Mouse (Mus musculus): ENCODE results near the gene Dab1. TPM values are rescaled to one million over a fixed set of nuclear protein-coding genes. Genes with fewer than 3 reads are reported as not detected.

Gene Dab1
- total RNA-seq, 2 experiments from 2014 or later, result 0.49 to 0.86 TPM

DNA sequence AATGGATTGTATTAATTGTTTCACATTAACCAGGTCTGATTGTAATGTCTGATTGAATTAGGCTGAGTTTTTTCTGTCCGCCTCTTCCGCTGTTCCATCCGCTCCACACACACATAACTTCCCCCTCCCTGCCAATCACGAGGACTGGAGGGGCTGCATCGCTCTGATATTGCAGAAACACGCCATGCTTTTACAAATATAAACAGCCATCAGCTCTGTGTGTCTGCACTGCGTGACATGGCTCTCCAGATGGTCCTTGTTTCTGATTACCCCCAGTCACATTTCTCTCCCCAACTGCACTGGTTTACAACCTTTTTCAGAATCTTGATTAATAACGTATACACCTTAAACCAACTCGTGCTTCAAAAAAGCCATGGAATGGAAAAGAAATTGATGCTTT is 831.5 kb downstream of the Dab1 start:
- DNase-seq, result no peak

DNA sequence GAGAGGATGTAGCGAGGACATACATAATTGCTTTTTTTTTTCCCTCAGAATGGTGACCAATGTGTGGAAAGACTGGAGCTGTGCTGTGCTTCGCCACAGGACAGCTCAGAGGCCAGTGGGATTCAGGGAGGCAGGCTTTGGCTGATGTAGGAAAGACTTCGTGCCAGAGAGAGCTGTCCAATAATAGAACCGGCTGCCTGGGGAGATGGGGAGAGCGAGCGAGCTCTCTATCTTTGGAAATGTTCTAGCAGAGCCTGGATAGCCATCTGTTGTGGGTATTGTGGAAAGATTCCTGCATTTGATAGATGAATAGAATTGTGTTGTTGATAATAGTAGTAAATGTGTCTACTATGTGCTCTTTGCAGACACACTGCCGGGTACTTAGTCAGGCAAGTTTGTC is 833.4 kb downstream of the Dab1 start:
- DNase-seq, result no peak

DNA sequence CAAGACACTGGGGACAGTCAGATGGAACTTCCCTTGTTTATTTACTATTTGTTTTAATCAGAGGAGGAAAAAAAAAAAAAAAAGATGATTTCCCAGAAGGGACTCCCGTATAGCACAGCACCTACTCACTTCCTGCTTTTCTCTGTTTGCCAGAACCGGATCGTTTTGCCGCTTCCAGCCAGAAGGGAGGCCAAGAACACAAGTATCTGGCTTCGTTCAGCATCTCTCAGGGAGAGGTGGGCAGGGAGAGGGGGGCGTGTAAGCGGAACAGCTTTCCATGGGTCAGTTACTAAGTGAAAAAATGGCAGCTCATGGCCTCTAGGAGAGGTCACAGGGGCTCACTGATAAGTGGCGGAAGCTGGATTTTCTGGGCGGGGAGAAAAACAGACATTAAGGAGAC is 836.0 kb downstream of the Dab1 start:
- no peak for DNase-seq

DNA sequence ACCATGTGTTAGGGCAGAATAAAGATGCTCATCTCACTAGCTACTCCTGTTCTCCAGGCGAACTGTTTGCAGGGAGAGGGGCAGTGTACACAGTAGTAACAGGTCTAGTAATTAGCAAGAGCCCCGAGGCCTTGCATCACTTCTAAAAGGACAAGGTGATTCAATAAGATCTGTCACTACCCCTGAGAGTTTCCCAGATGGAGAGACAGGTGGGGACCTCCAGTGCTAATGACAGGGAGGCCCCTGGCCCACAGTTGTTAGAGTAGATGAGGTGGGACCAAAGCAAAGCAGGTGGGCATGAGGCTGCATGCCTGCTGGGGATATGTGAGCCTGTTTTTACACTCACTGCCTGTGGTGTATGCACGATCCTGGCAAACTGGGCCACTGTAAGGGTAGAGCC is 836.6 kb downstream of the Dab1 start:
- DNase-seq, result no peak

DNA sequence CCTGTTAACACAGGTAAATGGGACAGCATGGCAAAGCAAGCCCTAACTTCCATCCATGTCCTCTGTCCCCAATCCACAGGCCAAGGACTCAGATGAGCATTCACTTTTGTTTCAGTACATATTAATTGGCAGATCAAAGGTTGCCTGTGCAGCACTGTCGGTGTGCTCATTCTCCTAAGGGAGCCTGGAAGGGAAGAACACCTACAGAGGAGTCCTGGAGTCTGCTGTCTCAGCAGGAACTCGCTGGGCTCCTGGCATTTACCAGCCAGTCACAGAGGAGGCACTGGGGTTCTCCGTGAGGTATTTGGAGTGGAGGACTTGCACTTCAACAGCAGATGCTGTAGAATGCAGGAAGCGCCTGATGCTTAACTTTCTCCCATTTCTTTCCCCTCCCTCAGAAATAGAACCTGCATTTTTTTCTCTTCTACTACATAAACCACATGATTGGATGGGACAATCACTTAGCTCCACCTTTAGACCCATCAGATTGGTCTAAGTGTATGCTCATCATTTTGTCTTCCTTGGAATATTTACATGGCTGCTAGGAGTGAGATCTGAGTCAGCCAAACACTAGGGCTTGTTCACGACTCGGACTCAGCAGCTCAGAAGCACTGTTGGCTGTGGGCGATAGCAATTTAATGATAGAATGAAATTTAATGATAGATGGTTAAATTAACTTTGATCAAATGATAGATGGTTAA is 837.2 kb downstream of the Dab1 start:
- DNase-seq, result no peak

DNA sequence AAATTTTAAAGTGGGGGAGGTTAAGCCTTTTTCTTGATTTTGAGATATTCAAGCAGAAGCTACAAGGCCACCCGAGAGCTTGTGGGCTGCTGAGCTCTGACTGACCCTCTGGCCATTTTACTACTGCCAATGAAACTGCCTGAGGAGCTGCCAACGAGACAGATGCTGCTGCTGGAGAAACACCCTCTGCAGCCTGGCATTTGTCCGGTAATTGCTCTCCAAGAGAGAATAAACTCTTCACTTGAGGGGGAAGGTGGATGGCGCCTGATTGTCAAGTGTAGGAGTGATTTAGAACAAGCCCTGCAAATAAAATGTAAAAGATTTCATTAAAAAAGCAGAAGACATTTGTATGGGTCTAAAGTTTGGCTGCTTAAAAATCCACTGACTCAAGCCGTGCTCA is 839.6 kb downstream of the Dab1 start:
- no peak for DNase-seq

DNA sequence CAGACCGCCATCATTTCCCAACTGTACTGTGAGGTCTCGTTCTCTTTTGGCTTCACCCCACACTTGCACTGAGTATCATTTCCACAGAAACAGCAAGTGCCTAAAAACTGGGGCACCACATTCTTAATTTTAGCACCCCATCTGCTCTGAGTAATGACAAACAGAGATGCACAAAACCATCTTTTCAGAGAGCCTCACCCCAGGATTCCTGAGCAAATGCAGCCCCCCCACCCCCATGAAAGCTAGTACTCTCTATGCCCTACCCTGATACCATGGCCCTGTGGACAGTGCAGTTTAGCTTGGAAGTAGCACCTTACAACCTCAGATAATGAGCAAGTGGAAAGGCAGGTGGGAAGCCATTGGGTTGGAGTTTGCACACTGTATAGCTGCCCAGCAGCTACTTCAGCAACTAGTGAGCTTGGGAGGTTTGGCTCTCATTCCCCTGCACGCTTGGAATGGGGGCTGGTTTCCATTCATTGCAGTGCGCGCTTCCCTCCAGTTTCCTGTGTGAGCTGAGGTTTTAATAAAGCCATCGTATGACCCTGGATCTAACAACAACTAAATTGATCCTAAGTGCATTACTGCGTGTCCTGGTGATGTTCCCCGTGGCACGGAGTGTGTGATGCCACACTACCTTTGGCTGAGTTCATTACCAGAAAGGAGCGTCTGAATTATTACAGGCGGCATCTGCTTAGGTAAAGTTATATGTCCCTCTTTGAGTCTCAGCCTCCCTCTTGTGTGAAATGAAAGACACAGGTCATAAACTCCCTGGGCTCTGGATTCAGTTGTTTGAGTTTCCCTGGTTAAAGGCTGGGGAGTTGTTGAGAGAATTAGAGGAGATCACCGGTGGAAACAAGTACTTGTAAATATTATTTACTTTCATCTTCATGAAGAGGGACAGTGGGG is 842.2 kb downstream of the Dab1 start:
- no peak for DNase-seq

DNA sequence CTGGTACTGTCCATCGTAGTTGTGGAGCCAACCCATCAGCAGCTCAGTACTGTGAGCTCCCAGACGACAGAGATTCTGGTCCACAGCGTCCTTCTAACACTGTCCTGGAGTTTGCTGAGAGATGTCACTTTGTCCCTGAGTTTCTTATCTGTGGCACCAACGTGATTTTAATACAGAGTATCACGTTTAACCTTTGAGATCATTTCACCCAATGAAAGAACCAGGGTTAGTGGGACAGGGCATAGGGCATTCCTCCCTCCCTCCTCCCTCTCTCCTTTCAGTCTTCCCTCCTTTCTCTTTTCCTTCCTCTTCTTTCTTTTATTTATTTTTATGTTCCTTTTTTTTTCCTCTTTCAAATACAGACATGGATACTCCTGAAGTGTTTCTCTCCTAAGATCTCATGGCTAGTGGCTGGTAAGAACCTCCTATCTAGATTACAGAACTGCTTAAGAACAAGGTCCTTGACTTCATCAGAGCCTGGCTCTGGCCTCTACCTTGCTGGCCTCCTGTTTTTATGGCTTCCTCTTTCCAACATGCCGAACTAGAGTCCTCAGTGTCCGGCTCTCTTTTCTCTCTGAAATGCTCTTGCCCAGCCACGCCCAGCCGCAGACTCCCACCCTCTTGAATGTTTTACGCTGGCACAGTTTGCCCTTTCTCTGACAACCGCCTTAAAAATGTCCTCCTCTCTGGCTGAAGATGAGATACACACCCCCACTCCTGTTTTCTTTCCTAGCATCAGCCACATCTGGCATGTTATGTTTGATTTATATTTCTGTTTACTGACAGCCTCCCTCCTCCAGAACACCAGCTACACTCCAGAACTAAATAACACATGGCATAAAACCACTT is 844.0 kb downstream of the Dab1 start:
- no peak for DNase-seq

DNA sequence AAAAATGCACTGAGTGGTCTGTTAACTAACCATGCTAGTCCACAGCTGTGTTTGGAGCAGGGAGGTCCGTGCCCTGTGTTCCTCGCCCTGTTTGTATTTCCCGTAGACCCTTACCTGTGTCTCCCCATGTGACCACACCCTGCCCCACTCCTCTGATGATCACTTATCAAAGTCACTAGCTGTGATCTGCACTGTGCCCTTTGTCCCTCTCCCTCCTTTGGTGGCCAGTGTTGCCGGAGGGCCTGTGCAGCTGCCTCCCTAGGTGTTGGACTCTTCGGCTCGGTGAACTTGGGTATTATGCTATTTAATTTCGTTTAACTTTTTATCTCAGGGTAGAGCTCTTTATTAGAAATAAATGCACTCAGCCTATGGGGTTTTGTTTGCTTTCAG is 844.6 kb downstream of the Dab1 start:
- no peak for DNase-seq

DNA sequence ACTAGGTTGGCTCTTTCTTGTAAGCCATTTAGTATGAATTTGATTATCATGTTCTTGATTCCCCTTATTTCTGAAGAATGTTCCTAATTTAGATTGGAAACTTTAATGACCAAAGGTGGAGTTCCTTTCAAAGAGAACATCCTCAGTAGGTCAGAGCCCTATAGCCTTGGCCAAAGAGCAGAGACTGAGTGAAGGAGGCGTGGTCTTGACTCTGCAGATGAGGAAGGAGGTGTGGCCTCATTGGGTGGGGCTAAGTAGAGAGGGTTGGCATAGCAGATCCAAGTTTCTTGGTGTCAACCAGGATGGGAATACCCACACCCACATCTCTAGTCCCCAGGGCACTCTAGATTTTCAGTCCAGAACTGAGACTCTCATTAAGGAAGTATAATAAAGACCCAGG is 846.4 kb downstream of the Dab1 start:
- no peak for DNase-seq

DNA sequence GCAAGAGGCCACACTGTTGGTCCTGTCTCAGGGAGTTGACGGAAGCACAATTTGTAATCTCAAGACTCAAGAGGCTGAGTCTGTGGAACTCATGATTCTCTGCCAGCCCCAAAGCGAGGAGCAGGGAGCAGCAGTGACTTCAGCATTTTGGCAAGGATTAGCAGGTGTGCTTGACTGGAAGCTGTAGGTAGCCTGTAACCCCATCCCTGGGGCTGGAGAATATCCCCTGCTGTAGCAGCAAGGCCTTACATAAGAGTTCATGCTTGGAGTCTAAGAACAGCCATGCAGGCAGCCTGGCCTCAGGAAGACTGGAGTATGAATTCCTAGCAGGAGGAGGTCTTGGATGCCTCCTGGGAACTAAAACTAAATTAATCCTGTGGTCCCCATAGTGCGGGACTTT is 849.5 kb downstream of the Dab1 start:
- no peak for DNase-seq

DNA sequence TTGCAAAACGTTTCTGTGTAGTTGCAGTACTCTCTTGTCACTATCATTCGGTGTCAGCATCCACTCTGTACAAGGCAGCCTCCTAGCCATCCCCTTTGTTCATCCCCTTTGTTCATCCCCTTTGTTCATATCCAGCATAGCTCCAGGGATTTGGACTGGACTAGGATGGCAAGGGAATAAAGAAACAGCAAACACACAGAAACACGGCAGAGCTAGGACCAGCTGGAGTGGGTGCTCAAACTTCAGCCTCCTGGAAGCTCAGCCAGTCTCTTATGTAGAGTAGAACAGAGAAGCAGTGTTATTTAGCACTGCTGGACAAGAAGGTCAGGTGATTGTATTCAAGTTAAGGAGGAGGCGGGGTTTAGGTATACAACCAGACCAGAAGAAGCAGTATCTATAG is 853.8 kb downstream of the Dab1 start:
- no peak for DNase-seq

DNA sequence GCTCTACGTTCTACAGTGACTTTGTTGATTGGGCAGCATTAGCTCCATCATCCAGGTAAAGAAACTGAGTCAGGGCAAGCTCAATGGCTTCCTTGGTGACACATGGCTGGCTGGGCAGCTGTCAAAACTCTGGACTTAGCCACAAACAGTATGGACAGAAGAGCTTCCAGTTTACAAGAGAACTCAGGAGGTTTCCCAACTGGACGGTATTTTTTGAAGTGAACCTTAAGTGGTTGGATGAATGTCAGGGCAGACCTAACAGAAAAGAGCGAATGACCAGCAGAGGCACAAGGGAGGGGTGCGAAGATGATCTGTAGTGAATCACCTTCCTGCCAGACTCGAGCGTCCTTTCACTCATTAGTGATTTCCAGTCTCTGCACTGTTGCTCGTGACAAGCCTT is 857.7 kb downstream of the Dab1 start:
- no peak for DNase-seq

DNA sequence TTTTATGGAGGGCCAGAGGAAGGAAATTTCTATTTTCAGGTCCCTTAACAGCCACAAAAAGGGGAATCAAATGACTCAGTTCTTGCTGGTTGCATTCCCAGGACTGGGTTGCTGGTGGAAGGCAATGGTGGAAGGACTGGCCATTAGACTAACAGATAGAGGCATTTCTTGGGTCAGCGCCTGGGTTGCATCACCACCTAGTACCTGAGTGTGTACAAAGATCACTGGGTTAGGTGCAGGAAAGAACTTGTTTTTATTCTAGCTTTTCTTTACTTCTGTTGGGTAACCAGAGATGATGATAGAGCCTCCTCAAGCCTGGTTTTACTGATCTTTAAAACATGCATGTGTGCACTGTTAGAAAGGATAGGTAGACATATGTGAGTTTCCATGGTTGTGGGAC is 864.8 kb downstream of the Dab1 start:
- DNase-seq, result peak; percentile 1 to 31

DNA sequence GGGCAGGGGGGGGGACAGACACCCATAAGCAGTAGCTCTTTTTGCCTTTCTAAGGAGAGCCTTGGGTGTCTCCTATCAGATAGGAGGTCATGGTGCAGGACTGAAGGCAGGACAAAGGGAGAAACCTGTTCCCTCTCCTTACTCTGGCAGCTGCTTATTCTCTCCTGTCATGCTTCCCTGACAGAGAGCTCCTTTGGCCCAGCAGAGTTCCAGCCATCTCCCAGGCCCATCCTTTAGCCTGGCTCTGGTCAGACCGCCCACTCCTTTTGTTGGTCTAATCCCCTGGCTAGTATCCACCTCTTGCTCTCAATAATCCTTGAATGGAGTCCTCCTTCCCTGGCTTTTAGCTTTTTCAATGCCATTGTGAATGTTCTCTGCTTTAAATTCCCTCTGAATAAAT is 878.1 kb downstream of the Dab1 start:
- no peak for DNase-seq

DNA sequence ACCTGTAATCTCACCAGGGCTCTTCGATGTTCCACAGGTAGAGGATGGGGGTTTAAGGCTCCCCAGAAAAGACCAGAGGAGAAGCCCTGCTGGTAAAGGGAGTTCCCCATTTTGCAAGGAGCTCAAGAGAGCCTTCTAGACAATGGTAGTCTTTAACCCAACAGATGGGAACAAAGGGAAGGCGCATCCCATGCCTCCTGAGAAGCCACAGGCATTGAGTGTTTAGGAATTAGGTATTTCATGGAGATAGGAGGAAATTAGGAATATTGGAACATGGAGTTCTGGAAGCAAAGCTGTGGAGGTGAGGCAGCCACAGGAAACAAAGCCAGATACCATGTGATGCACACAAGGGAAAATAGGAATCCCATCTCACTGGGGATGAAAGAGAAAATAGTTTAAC is 881.0 kb downstream of the Dab1 start:
- DNase-seq, result no peak

DNA sequence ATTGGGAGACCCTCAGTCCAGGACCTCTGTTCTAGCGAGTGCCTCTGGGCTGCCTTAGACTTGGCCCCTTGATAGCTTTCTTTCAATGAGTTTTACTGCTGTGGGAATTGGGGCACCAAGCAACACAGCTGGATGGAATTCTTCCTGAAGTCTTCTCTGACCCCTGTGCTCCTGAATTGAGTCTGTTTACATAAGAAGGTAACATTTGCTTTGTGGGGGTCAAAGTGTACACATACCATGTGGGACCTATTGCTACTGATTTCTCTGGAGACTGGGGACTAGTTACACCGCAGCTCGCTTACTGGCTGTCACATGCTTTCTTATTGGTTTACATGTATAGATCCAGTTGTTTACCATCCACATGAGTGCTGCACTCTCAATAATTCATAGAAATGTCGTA is 881.5 kb downstream of the Dab1 start:
- no peak for DNase-seq

DNA sequence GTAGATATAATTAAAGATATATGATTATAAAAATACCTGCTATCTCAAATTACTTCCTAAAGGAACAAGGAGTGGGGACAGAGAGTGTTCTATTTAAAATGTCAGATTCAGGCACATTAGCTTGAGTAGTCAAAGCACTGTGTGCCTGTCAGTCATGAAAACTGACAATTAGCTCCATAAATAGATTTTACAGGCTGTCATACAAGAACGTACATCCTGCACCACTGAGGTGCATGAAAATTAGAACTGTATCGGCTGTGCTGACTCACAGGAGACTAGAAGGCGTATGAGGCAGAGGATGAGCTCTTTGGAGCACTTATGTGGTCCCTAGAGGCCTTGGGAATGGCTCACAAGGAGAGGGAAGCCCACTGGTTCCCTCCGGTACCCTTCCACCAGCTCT is 882.1 kb downstream of the Dab1 start:
- no peak for DNase-seq

DNA sequence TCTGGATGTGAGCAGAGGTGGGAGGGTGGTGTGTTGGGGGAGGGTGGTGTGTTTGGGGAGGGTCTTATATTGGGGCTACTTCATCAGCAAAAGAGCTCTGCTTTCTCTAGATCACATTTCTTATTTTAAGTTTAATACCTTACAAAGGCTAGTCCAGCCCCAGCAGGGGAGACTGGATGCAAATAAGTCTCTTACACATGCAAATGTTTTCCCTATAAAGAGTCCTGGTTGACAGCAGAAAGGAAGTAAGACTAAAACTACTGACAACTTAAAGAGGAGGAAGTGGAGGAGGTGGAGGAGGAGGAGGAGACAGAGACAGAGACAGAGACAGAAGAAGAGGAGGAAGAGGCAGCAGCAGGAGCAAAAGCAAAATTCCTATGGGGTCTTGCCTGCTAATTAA is 885.8 kb downstream of the Dab1 start:
- DNase-seq, result no peak

DNA sequence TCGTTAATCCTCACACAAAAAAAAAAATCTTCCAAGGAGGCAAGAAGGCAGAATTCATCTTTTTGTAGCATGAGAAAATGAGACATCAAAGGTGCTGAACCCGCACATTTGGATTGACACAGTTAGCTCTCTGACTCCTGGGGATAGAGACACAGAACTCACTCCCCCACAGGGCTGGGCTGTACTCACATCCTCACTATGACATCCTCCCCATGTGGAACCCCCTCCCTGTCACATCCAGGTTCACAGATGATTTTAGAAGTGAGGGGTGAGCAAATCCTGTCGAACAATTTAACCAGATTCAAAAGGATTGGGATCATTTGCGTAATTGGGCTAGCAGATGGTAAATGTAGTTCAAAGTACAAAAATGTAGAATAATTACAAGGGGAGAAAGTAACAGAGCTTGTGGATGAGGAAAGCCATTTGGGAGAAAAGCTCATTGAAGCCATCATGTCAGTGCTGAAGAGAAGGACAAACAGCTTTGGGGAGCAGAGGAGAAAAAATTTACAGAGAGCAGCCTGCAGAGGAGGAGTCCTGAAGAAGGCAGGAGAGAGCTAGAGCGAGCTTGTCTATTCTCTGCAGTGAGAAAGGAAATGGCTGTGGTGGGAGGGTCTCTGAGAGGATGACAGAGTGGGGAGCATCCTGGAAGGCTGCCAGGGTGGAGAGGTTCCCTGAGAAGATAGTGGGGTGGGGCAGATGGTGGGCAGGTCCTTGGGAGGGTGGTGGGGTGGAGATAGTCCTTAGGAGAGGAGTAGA is 890.2 kb downstream of the Dab1 start:
- no peak for DNase-seq

DNA sequence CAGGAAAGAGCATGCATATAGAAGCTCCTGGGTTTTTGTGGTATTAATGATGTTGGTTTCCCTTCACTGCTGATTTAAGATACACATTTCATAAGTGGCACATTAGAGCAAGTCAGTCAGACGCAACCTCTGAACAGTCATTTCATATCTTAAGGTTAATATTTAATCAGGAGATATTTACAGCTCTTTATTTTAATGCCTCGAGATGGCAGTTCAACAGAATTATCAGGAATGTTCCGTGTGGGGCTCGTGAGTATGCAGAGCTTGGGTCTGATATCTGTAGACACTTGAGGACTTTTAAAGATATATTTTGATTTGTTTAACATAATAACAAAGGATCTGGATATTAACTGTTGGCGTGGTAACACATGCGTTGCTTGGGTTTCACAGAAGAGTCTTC is 892.7 kb downstream of the Dab1 start:
- DNase-seq, result no peak

DNA sequence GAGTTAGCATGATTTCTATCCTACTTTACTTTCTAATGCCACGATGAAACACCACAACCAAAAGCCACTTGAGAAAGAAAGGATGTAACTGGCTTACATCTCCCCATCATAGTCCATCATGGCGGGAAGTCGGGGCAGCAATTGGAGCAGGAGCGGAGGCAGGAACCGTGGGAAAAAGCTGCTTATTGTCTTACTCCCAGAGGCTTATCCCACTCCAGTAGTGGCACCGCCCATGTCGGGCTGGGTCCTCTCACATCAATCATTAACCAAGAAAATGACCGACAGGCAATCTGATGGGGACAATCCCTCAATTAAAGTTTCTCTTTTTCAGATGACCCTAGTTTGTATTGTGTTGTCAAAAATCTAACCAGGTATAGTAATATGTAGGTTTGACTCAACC is 893.4 kb downstream of the Dab1 start:
- no peak for DNase-seq

All from adrenal gland, postnatal 36 days (tissue).